Mouse (Mus musculus): ENCODE measurements around the gene Ascc3. TPM values are rescaled to one million over a fixed set of nuclear protein-coding genes. Genes with fewer than 3 reads are reported as not detected.

Gene Ascc3
- polyA plus RNA-seq, 1 experiment from 2014 or later, result 19.9 TPM

GRCm38 (mm10) chr10:50671517-50671916, 79.0 kb downstream of the Ascc3 start:
- H3K9me3 ChIP-seq (replicated peaks), result no peaks in the 10 kb centered on the region
- H3K4me1 ChIP-seq, result no peaks in the 10 kb centered on the region
- H3K27me3 ChIP-seq (replicated peaks), result no peaks in the 10 kb centered on the region
- H3K36me3 ChIP-seq, result peaks cover 11% of the 10 kb centered on the region; the same call in 1 of the 2 replicates
- no peak overlapping the region for H3K4me2 ChIP-seq
- no peak for ATAC-seq
- no peak overlapping the region for H3K9ac ChIP-seq
- no peak overlapping the region for H3K27ac ChIP-seq
- H3K4me3 ChIP-seq, result no peak overlapping the region
- 86% methylated on average over 5 of the region's 5 CpGs for WGBS (ENCODE audit: insufficient replicate concordance)

- ATAC-seq, result no peak
- Histone ChIP-seq H3K27ac (no peak overlapping the region), H3K36me3 (peaks cover 16% of the 10 kb centered on the region), H3K27me3 (replicated peaks) (no peaks in the 10 kb centered on the region), H3K9ac (no peak overlapping the region), H3K4me2 (no peak overlapping the region), H3K4me1 (no peaks in the 10 kb centered on the region), H3K4me3 (no peak overlapping the region), H3K9me3 (replicated peaks) (no peaks in the 10 kb centered on the region)
Observed at GRCm38 (mm10) chr10:50690324-50690723, 97.9 kb downstream of the Ascc3 start.

GRCm38 (mm10) chr10:50698836-50699433, 106.5 kb downstream of the Ascc3 start:
- H3K9me3 ChIP-seq (replicated peaks), result no peaks in the 10 kb centered on the region
- no peak overlapping the region for H3K4me3 ChIP-seq
- H3K27ac ChIP-seq, result no peak overlapping the region
- no peak overlapping the region for H3K9ac ChIP-seq
- H3K27me3 ChIP-seq (replicated peaks), result no peaks in the 10 kb centered on the region
- WGBS (ENCODE audit: insufficient replicate concordance), result 50% methylated on average over 4 of the region's 4 CpGs
- peaks cover 18% of the 10 kb centered on the region for H3K4me1 ChIP-seq
- peaks cover 13% of the 10 kb centered on the region for H3K36me3 ChIP-seq
- no peak for ATAC-seq
- no peak overlapping the region for H3K4me2 ChIP-seq

- H3K4me1 ChIP-seq, result peaks cover 18% of the 10 kb centered on the region
- no peaks in the 10 kb centered on the region for H3K9me3 ChIP-seq (replicated peaks)
- peak; percentile 91 for ATAC-seq
- peak overlapping the region; percentile 75 for H3K27ac ChIP-seq
- H3K4me2 ChIP-seq, result peak overlapping the region; percentile 33
- H3K9ac ChIP-seq, result no peak overlapping the region
- peaks cover 9% of the 10 kb centered on the region for H3K36me3 ChIP-seq
- H3K27me3 ChIP-seq (replicated peaks), result no peaks in the 10 kb centered on the region
- H3K4me3 ChIP-seq, result no peak overlapping the region
- 16% methylated on average over 2 of the region's 2 CpGs for WGBS (ENCODE audit: insufficient replicate concordance)
Observed at GRCm38 (mm10) chr10:50701736-50702135, 109.3 kb downstream of the Ascc3 start.

- Histone ChIP-seq H3K9ac (no peak overlapping the region), H3K4me1 (peaks cover 18% of the 10 kb centered on the region), H3K4me3 (no peak overlapping the region), H3K4me2 (peak overlapping the region; percentile 31; the same call in 1 of the 2 replicates), H3K36me3 (peaks cover 9% of the 10 kb centered on the region), H3K27me3 (replicated peaks) (no peaks in the 10 kb centered on the region), H3K27ac (peak overlapping the region; percentile 79), H3K9me3 (replicated peaks) (no peaks in the 10 kb centered on the region)
- 12% methylated on average over 3 of the region's 3 CpGs for WGBS (ENCODE audit: insufficient replicate concordance)
- ATAC-seq, result peak; percentile 65
Observed at GRCm38 (mm10) chr10:50702361-50702760, 109.9 kb downstream of the Ascc3 start.

GRCm38 (mm10) chr10:50704202-50704601, 111.7 kb downstream of the Ascc3 start:
- Histone ChIP-seq H3K27ac (no peak overlapping the region), H3K9ac (no peak overlapping the region), H3K9me3 (replicated peaks) (no peaks in the 10 kb centered on the region), H3K4me1 (peaks cover 18% of the 10 kb centered on the region), H3K27me3 (replicated peaks) (no peaks in the 10 kb centered on the region), H3K4me3 (no peak overlapping the region), H3K36me3 (peaks cover 17% of the 10 kb centered on the region), H3K4me2 (no peak overlapping the region)
- ATAC-seq, result peak; percentile 19; the same call in 1 of the 2 replicates
- 26% methylated on average over 6 of the region's 6 CpGs for WGBS (ENCODE audit: insufficient replicate concordance)

GRCm38 (mm10) chr10:50704898-50705297, 112.4 kb downstream of the Ascc3 start:
- WGBS (ENCODE audit: insufficient replicate concordance), result 78% methylated on average over 3 of the region's 3 CpGs
- no peak for ATAC-seq
- H3K27me3 ChIP-seq (replicated peaks), result no peaks in the 10 kb centered on the region
- no peak overlapping the region for H3K4me2 ChIP-seq
- H3K9ac ChIP-seq, result no peak overlapping the region
- H3K36me3 ChIP-seq, result peaks cover 16% of the 10 kb centered on the region
- H3K4me3 ChIP-seq, result no peak overlapping the region
- H3K9me3 ChIP-seq (replicated peaks), result no peaks in the 10 kb centered on the region
- H3K27ac ChIP-seq, result no peak overlapping the region
- peaks cover 18% of the 10 kb centered on the region for H3K4me1 ChIP-seq

GRCm38 (mm10) chr10:50711286-50711685, 118.8 kb downstream of the Ascc3 start:
- no peak overlapping the region for H3K4me3 ChIP-seq
- H3K4me1 ChIP-seq, result no peaks in the 10 kb centered on the region
- no peaks in the 10 kb centered on the region for H3K9me3 ChIP-seq (replicated peaks)
- no peak overlapping the region for H3K9ac ChIP-seq
- no peak for ATAC-seq
- no peaks in the 10 kb centered on the region for H3K27me3 ChIP-seq (replicated peaks)
- H3K27ac ChIP-seq, result no peak overlapping the region
- WGBS (ENCODE audit: insufficient replicate concordance), result 82% methylated on average over 3 of the region's 3 CpGs
- peaks cover 23% of the 10 kb centered on the region for H3K36me3 ChIP-seq
- H3K4me2 ChIP-seq, result no peak overlapping the region

GRCm38 (mm10) chr10:50711765-50712164, 119.3 kb downstream of the Ascc3 start:
- WGBS (ENCODE audit: insufficient replicate concordance), result 80% methylated on average over 1 of the region's 1 CpGs
- Histone ChIP-seq H3K36me3 (peaks cover 25% of the 10 kb centered on the region), H3K4me3 (no peak overlapping the region), H3K27ac (no peak overlapping the region), H3K27me3 (replicated peaks) (no peaks in the 10 kb centered on the region), H3K9ac (no peak overlapping the region), H3K4me1 (no peaks in the 10 kb centered on the region), H3K4me2 (no peak overlapping the region), H3K9me3 (replicated peaks) (no peaks in the 10 kb centered on the region)
- ATAC-seq, result no peak

- no peak for ATAC-seq
- peaks cover 23% of the 10 kb centered on the region; the same call in 1 of the 2 replicates for H3K36me3 ChIP-seq
- no peak overlapping the region for H3K27ac ChIP-seq
- H3K4me2 ChIP-seq, result no peak overlapping the region
- no peaks in the 10 kb centered on the region for H3K9me3 ChIP-seq (replicated peaks)
- H3K27me3 ChIP-seq (replicated peaks), result no peaks in the 10 kb centered on the region
- no peak overlapping the region for H3K4me3 ChIP-seq
- no peak overlapping the region for H3K9ac ChIP-seq
- H3K4me1 ChIP-seq, result no peaks in the 10 kb centered on the region
Observed at GRCm38 (mm10) chr10:50733459-50733858, 141.0 kb downstream of the Ascc3 start.

- peaks cover 12% of the 10 kb centered on the region; the same call in 1 of the 2 replicates for H3K36me3 ChIP-seq
- no peaks in the 10 kb centered on the region for H3K27me3 ChIP-seq (replicated peaks)
- no peak overlapping the region for H3K27ac ChIP-seq
- 0 out of 2 replicates have a peak, but pooled peaks cover 3% of the 10 kb centered on the region for H3K4me1 ChIP-seq
- no peaks in the 10 kb centered on the region for H3K9me3 ChIP-seq (replicated peaks)
- no peak for ATAC-seq
- H3K4me2 ChIP-seq, result no peak overlapping the region
- 71% methylated on average over 2 of the region's 2 CpGs for WGBS (ENCODE audit: insufficient replicate concordance)
- no peak overlapping the region for H3K9ac ChIP-seq
- H3K4me3 ChIP-seq, result no peak overlapping the region
Observed at GRCm38 (mm10) chr10:50762069-50762468, 169.6 kb downstream of the Ascc3 start.

GRCm38 (mm10) chr10:50762984-50763383, 170.5 kb downstream of the Ascc3 start:
- H3K27me3 ChIP-seq (replicated peaks), result no peaks in the 10 kb centered on the region
- no peak overlapping the region for H3K4me2 ChIP-seq
- H3K36me3 ChIP-seq, result peaks cover 13% of the 10 kb centered on the region
- no peak overlapping the region for H3K27ac ChIP-seq
- H3K9me3 ChIP-seq (replicated peaks), result no peaks in the 10 kb centered on the region
- whole genome bisulfite sequencing (ENCODE audit: insufficient replicate concordance), result 79% methylated on average over 2 of the region's 2 CpGs
- H3K4me1 ChIP-seq, result 0 out of 2 replicates have a peak, but pooled peaks cover 3% of the 10 kb centered on the region
- H3K4me3 ChIP-seq, result no peak overlapping the region
- ATAC-seq, result no peak
- no peak overlapping the region for H3K9ac ChIP-seq

All from liver, embryonic 12.5 days (tissue).